Mouse (Mus musculus) frontal cortex, adult (tissue): ENCODE measurements at regions not wholly inside any gene's neighbourhood (a gene's known extent, or its start where the extent isn't known, plus 50 kb on each side); places are given as distances from the start of the nearest gene placed in this dataset.
A peak's percentile ranks its signal among the peaks of the same experiment; 100 is the strongest.

Experiments used
- ATAC-seq: cut with Nextera tagmentation; 2 replicates; pipeline ENCODE4 v1.9.2; 2017; ENCODE audit warnings: mild to moderate bottlenecking, moderate library complexity, mixed read lengths; ENCODE audit not compliant: low TSS enrichment

- peak; percentile 98 for ATAC-seq
Measured at GRCm38 (mm10) chr13:80418480-80419183, 464.6 kb upstream of the Arrdc3 start.

- ATAC-seq: no peak
Measured at GRCm38 (mm10) chr13:80420341-80420740, 462.8 kb upstream of the Arrdc3 start.
